Mouse (Mus musculus) CH12.LX (cell line): Measurements from ENCODE around the gene Spg11. TPM values are rescaled to one million over a fixed set of nuclear protein-coding genes. Genes with fewer than 3 reads are reported as not detected.

Source experiments
- DNase-seq: peaks from one replicate; pipeline ENCODE4 v3.0.0-alpha.2; 2013; ENCODE audit errors: extremely low read depth
- H3K27ac ChIP-seq: 2 replicates; pipeline ENCODE4 v1.5.1; 2012; ENCODE audit warnings: low read depth, mild to moderate bottlenecking, control low read depth, moderate library complexity; ENCODE audit not compliant: insufficient read depth
- H3K27me3 ChIP-seq: replicated peaks from 2 replicates; pipeline ENCODE3; 2012; ENCODE audit warnings: inconsistent platforms
- H3K36me3 ChIP-seq, 2 experiments: replicated peaks in 1 of 2; 2 replicates each; pipeline versions ENCODE3 to v1.6.1; 2012; ENCODE audit warnings: inconsistent platforms in 1 of 2, low read length in 1 of 2, mild to moderate bottlenecking in 1 of 2, mixed read lengths in 1 of 2, moderate library complexity in 1 of 2; ENCODE audit not compliant: control insufficient read depth in 1 of 2, insufficient read depth in 1 of 2
- H3K4me1 ChIP-seq, 2 experiments: 2 replicates each; pipeline ENCODE4 v1.6.1; 2012; ENCODE audit warnings: inconsistent platforms in 1 of 2, moderate library complexity in 1 of 2; ENCODE audit not compliant: insufficient read depth in 2 of 2, control insufficient read depth in 1 of 2
- H3K4me2 ChIP-seq: 2 replicates; pipeline ENCODE4 v1.6.1; 2012; ENCODE audit warnings: low read depth, mild to moderate bottlenecking, control low read depth; ENCODE audit not compliant: poor library complexity, insufficient read depth, severe bottlenecking
- H3K4me3 ChIP-seq, 3 experiments: fragments of 150-350 bp in 1 of 3; sonication (generic) in 1 of 3; replicated peaks in 1 of 3; 2 replicates each; pipeline versions ENCODE3 to v1.5.1; 2011 to 2012; ENCODE audit warnings: low read depth in 2 of 3, low read length in 2 of 3, mild to moderate bottlenecking in 2 of 3, moderate library complexity in 2 of 3, control low read depth in 1 of 3, improper control_type of control experiment in 1 of 3, inconsistent platforms in 1 of 3, mixed read lengths in 1 of 3; ENCODE audit not compliant: poor library complexity in 1 of 3
- H3K79me2 ChIP-seq: replicated peaks from 2 replicates; pipeline ENCODE4 v1.6.1; 2012; ENCODE audit warnings: mild to moderate bottlenecking, moderate library complexity; ENCODE audit not compliant: control insufficient read depth, poor library complexity, insufficient read depth, severe bottlenecking; ENCODE audit errors: extremely low read depth
- H3K9ac ChIP-seq: 2 replicates; pipeline ENCODE4 v1.6.1; 2012; ENCODE audit warnings: low read depth, mild to moderate bottlenecking, control low read depth, moderate library complexity; ENCODE audit not compliant: insufficient read depth
- H3K9me3 ChIP-seq: replicated peaks from 2 replicates; pipeline ENCODE3; 2012; ENCODE audit warnings: low read length, inconsistent platforms, mixed read lengths
- BHLHE40 ChIP-seq: IDR thresholded peaks from 2 replicates; pipeline ENCODE4 v1.6.1; 2011; ENCODE audit warnings: mild to moderate bottlenecking, low read depth, low read length, improper control_type of control experiment
- CHD2 ChIP-seq: IDR thresholded peaks from 2 replicates; pipeline ENCODE4 v1.6.1; 2011; ENCODE audit warnings: low read length, improper control_type of control experiment
- CTCF ChIP-seq, 2 experiments: IDR thresholded peaks in 1 of 2; conservative IDR thresholded peaks in 1 of 2; 2 replicates each; pipeline ENCODE4 v1.5.1; 2011 to 2012; ENCODE audit warnings: low read depth in 2 of 2, low read length in 2 of 2, improper control_type of control experiment in 1 of 2, inconsistent platforms in 1 of 2, mild to moderate bottlenecking in 1 of 2, moderate library complexity in 1 of 2
- E2F4 ChIP-seq: IDR thresholded peaks from 2 replicates; pipeline ENCODE4 v1.6.1; 2011; ENCODE audit warnings: low read depth, low read length, improper control_type of control experiment; ENCODE audit not compliant: insufficient replicate concordance
- ELF1 ChIP-seq: IDR thresholded peaks from 2 replicates; pipeline ENCODE4 v1.6.1; 2014; ENCODE audit warnings: low read depth, mild to moderate bottlenecking, inconsistent platforms, low read length, improper control_type of control experiment
- ETS1 ChIP-seq: conservative IDR thresholded peaks from 2 replicates; pipeline ENCODE4 v1.6.1; 2012; ENCODE audit warnings: low read depth, mild to moderate bottlenecking, inconsistent platforms, low read length, improper control_type of control experiment, moderate library complexity
- GABPA ChIP-seq: IDR thresholded peaks from 2 replicates; pipeline ENCODE4 v1.6.1; 2012; ENCODE audit warnings: low read depth, low read length, improper control_type of control experiment, inconsistent platforms; ENCODE audit not compliant: insufficient replicate concordance
- HCFC1 ChIP-seq: IDR thresholded peaks from 2 replicates; pipeline ENCODE4 v1.6.1; 2012; ENCODE audit warnings: low read depth, mild to moderate bottlenecking, inconsistent platforms, low read length, improper control_type of control experiment
- IRF4 ChIP-seq: IDR thresholded peaks from 2 replicates; pipeline ENCODE4 v1.6.1; 2014; ENCODE audit warnings: low read depth, mild to moderate bottlenecking, inconsistent platforms, low read length, improper control_type of control experiment
- JUND ChIP-seq: conservative IDR thresholded peaks from 2 replicates; pipeline ENCODE4 v1.6.1; 2011; ENCODE audit warnings: low read depth, low read length, improper control_type of control experiment
- KAT2A ChIP-seq: IDR thresholded peaks from 2 replicates; pipeline ENCODE4 v1.6.1; 2012; ENCODE audit warnings: low read length, improper control_type of control experiment, inconsistent platforms; ENCODE audit not compliant: insufficient replicate concordance
- MAFK ChIP-seq: IDR thresholded peaks from 2 replicates; pipeline ENCODE4 v1.6.1; 2011; ENCODE audit warnings: low read length, improper control_type of control experiment; ENCODE audit not compliant: insufficient replicate concordance
- MAX ChIP-seq: IDR thresholded peaks from 2 replicates; pipeline ENCODE4 v1.6.1; 2011; ENCODE audit warnings: low read length, improper control_type of control experiment
- MEF2A ChIP-seq: IDR thresholded peaks from 2 replicates; pipeline ENCODE4 v1.6.1; 2014; ENCODE audit warnings: low read depth, mild to moderate bottlenecking, inconsistent platforms, low read length, improper control_type of control experiment, borderline replicate concordance
- MXI1 ChIP-seq: IDR thresholded peaks from 2 replicates; pipeline ENCODE4 v1.6.1; 2011; ENCODE audit warnings: mild to moderate bottlenecking, low read depth, low read length, improper control_type of control experiment
- NRF1 ChIP-seq: IDR thresholded peaks from 2 replicates; pipeline ENCODE4 v1.6.1; 2014; ENCODE audit warnings: low read depth, mild to moderate bottlenecking, inconsistent platforms, low read length, improper control_type of control experiment, moderate library complexity
- POLR2AphosphoS2 ChIP-seq: IDR thresholded peaks from 2 replicates; pipeline ENCODE4 v1.6.1; 2011; ENCODE audit warnings: low read depth, low read length, improper control_type of control experiment
- RAD21 ChIP-seq: IDR thresholded peaks from 2 replicates; pipeline ENCODE4 v1.6.1; 2011; ENCODE audit warnings: low read depth, mild to moderate bottlenecking, low read length, improper control_type of control experiment, moderate library complexity
- RCOR1 ChIP-seq: conservative IDR thresholded peaks from 2 replicates; pipeline ENCODE4 v1.6.1; 2012; ENCODE audit warnings: low read depth, mild to moderate bottlenecking, inconsistent platforms, low read length, improper control_type of control experiment
- SIN3A ChIP-seq: IDR thresholded peaks from 2 replicates; pipeline ENCODE4 v1.6.1; 2012; ENCODE audit warnings: low read length, improper control_type of control experiment, inconsistent platforms
- SMC3 ChIP-seq: IDR thresholded peaks from 2 replicates; pipeline ENCODE4 v1.6.1; 2011; ENCODE audit warnings: low read depth, low read length, improper control_type of control experiment
- TBP ChIP-seq: conservative IDR thresholded peaks from 2 replicates; pipeline ENCODE4 v1.6.1; 2011; ENCODE audit warnings: low read depth, low read length, improper control_type of control experiment
- TCF12 ChIP-seq: IDR thresholded peaks from 2 replicates; pipeline ENCODE4 v1.6.1; 2014; ENCODE audit warnings: low read depth, mild to moderate bottlenecking, inconsistent platforms, low read length, improper control_type of control experiment
- UBTF ChIP-seq: IDR thresholded peaks from 2 replicates; pipeline ENCODE4 v1.6.1; 2012; ENCODE audit warnings: low read depth, mild to moderate bottlenecking, inconsistent platforms, low read length, improper control_type of control experiment, moderate library complexity
- USF1 ChIP-seq: IDR thresholded peaks from 2 replicates; pipeline ENCODE4 v1.6.1; 2014; ENCODE audit warnings: low read depth, mild to moderate bottlenecking, inconsistent platforms, low read length, improper control_type of control experiment
- USF2 ChIP-seq: conservative IDR thresholded peaks from 2 replicates; pipeline ENCODE4 v1.6.1; 2011; ENCODE audit warnings: low read depth, low read length, improper control_type of control experiment
- ZKSCAN1 ChIP-seq: IDR thresholded peaks from 2 replicates; pipeline ENCODE4 v1.6.1; 2012; ENCODE audit warnings: low read depth, inconsistent platforms, low read length, improper control_type of control experiment, borderline replicate concordance
- ZNF384 ChIP-seq: IDR thresholded peaks from 2 replicates; pipeline ENCODE4 v1.6.1; 2012; ENCODE audit warnings: low read depth, low read length, improper control_type of control experiment, inconsistent platforms
- dilution Hi-C: fragments of 300-500 bp; cut with MboI; formaldehyde crosslinking; loops from 2 replicates; pipeline ENCODE4 v1.14.3; 2020; ENCODE audit warnings: low sequenced_read_pairs; ENCODE audit not compliant: extremely low pct_unique_long_range_greater_than_20kb, extremely low pct_ligation_motif_present
- in situ Hi-C: fragments of 300-500 bp; cut with MboI; formaldehyde crosslinking; loops from 3 replicates; pipeline ENCODE4 v1.14.3; 2019; ENCODE audit warnings: low sequenced_read_pairs, low pct_ligation_motif_present, low pct_unique_long_range_greater_than_20kb, mixed read lengths
- polyA plus RNA-seq: library from polyadenylated mRNA; unstranded; fragments of >175 nt; gene quantifications from 2 replicates; pipeline ENCODE4 v1.2.1, GENCODE M21; 2012; ENCODE audit warnings: low read depth; ENCODE audit not compliant: insufficient read length
- total RNA-seq, 2 experiments: library from RNA; depleted of rRNA; stranded (reverse); fragments of 300-350 nt in 1 of 2; fragments of >200 nt in 1 of 2; gene quantifications; 2 replicates each; pipeline ENCODE4 v1.2.3; 2012 to 2014

The Spg11 gene
- total and polyA plus RNA-seq, 3 experiments: 7.5 to 11.4 (median 10.7) TPM

DNA sequence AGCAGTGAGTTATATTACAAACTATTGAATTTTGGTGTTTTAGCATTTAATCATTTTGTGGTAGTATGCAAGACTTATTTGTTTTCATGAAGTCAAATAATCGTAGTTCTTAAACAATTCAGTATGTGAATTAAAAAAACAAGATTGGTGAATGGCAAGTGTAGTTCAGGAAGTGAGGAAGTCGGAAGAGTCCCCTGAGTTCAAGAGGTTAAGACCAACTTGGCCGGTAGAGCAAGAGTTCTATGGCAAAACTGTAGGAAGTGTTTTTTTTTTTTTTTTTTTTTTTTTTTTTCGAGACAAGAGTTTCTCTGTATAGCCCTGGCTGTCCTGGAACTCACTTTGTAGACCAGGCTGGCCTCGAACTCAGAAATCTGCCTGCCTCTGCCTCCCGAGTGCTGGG is 86.2 kb downstream of the Spg11 start:
- in situ Hi-C loops: loop anchor here (25.0 kb wide), 1 partner anchor 470 kb away; no protein-coding TSS in a partner anchor
- dilution Hi-C loops: no loop called here
- Histone ChIP-seq H3K9ac (no peak overlapping the region), H3K27ac (no peak overlapping the region), H3K4me1 (peaks cover 0 to 21% of the 10 kb centered on the region in 2 experiments; a peak in 2 of 4 replicates), H3K79me2 (peaks cover 76% of the 10 kb centered on the region), H3K36me3 (peaks cover 8 to 54% of the 10 kb centered on the region in 2 experiments), H3K9me3 (no peaks in the 10 kb centered on the region), H3K27me3 (no peaks in the 10 kb centered on the region), H3K4me3 (no peak overlapping the region), H3K4me2 (no peak overlapping the region)
- TF ChIP-seq GABPA (no peak), E2F4 (no peak), JUND (no peak), UBTF (no peak), TCF12 (no peak), ZNF384 (peak; percentile 70), MAX (no peak)
- DNase-seq: no peak

DNA sequence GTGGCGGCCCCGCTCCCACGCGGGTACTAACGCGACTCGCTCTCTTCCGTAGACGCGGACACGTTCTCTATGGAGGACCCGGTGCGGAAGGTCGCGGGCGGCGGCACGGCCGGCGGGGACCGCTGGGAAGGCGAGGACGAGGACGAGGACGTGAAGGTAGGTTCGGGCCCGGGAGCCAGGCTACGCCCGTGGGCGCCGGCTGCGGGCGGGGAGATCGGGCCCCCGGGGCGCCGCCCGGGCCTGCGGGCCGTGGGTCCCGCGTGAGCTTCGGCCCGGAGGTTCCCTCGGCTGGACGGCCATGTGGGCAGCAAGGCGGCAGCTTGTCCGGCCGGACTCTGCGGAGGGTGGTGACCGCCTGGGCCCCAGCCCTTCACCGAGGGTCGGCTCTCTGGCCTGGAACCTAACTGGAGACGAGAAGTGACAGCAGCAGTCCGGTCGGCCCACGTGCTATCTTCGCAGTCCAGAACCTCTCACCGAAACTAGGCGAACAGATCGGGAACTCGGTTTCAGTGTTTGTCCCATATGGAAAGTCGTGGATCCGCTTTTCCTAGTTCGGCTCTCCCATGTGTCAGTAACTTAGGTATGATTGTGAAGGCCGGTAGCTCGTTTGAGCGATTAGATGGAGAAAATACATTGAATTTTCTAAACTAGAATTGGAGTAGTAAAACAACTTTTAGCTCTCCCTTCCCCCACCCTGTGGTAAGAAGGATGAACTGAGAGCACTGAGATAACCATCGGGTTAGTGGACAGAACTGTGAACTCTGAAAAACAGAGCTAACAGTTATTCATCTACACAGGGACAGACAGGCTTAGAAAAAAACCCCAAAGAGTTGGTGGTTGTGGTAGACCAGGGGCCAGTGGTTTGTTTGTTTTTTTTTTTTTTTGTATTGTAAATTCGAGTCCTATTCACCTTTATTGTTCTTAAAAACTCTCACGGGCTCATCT is 89.2 kb downstream of the Spg11 start:
- Histone ChIP-seq H3K36me3 (peaks cover 0 to 26% of the 10 kb centered on the region in 2 experiments), H3K9ac (peak overlapping the region; percentile 79), H3K4me1 (peaks cover 0 to 24% of the 10 kb centered on the region in 2 experiments; a peak in 2 of 4 replicates), H3K79me2 (peaks cover 51% of the 10 kb centered on the region), H3K4me2 (peak overlapping the region; percentile 23; the same call in 1 of the 2 replicates), H3K27ac (peak overlapping the region; percentile 39), H3K9me3 (no peaks in the 10 kb centered on the region), H3K4me3 (peak overlapping the region; percentile 71 to 96 (median 86)), H3K27me3 (no peaks in the 10 kb centered on the region)
- in situ Hi-C loops (loop anchor here (10.0 to 25.0 kb wide), 2 partner anchors 154 to 467 kb away; no protein-coding TSS in a partner anchor), dilution Hi-C loops (no loop called here)
- peak; percentile 58 for DNase-seq
- TF ChIP-seq IRF4 (peak; percentile 25; the same call in 1 of the 2 replicates), SMC3 (no peak), HCFC1 (no peak), BHLHE40 (0 out of 2 replicates have a peak, but pooled peaks have one; percentile 11), ZKSCAN1 (no peak), RCOR1 (no peak), USF2 (no peak), JUND (no peak), CHD2 (peak; percentile 68; the same call in 1 of the 2 replicates), RAD21 (no peak), UBTF (peak; percentile 65; the same call in 1 of the 2 replicates), ELF1 (no peak), ETS1 (no peak), POLR2AphosphoS2 (no peak), ZNF384 (no peak), CTCF (conservative IDR thresholded peaks at IDR 0.05 in 1 of 2, IDR thresholded peaks at IDR 0.05 in 1 of 2; ENCODE audit: low read depth in 2 of 2, low read length in 2 of 2) (no peak), MEF2A (no peak), GABPA (no peak), KAT2A (no peak), TCF12 (0 out of 2 replicates have a peak, but pooled peaks have one; percentile 3), MAFK (no peak), SIN3A (peak; percentile 64; the same call in 1 of the 2 replicates), E2F4 (no peak), TBP (no peak), MXI1 (peak; percentile 91), USF1 (no peak), NRF1 (no peak)
